Mouse (Mus musculus) gastrocnemius, postnatal 36 days (tissue): ENCODE measurements around the gene Gm49320. TPM values are rescaled to one million over a fixed set of nuclear protein-coding genes. Genes with fewer than 3 reads are reported as not detected.

Experiments used
- total RNA-seq, 2 experiments: library from RNA; stranded (reverse); gene quantifications; 2 replicates each; pipeline ENCODE4 v1.2.3; 2021

Gm49320 gene
- total RNA-seq, 2 experiments from 2014 or later: 0.20 TPM; not detected in 1

Other genes starting within 250 kb of the Gm49320 start
- gene Cd209f, start 133.0 kb upstream of the Gm49320 start, total RNA-seq: under 1 TPM; 0.48 to 0.49 TPM
- gene Cd209g, start 104.8 kb upstream of the Gm49320 start, total RNA-seq: under 1 TPM in 1 of 2 experiments, not detected in 1; 0.33 TPM
- gene Evi5l, start 72.3 kb upstream of the Gm49320 start, total RNA-seq: 10 to 100 TPM; 12.1 to 12.3 TPM
- gene Prr36, start 21.4 kb upstream of the Gm49320 start, total RNA-seq: not detected
- gene Lrrc8e, start 12.0 kb upstream of the Gm49320 start, total RNA-seq: under 1 TPM in 1 of 2 experiments, not detected in 1; 0.07 TPM
- gene Map2k7, start 125 bp upstream of the Gm49320 start, total RNA-seq: 10 to 100 TPM; 75.8 to 82.8 TPM
- gene Tgfbr3l, start 9.3 kb downstream of the Gm49320 start, total RNA-seq: 1 to 10 TPM; 2.5 to 3.0 TPM
- 10 to 100 TPM; 11.0 to 12.0 TPM for gene Snapc2, start 14.2 kb downstream of the Gm49320 start, total RNA-seq
- gene Ctxn1, start 20.4 kb downstream of the Gm49320 start, total RNA-seq: under 1 TPM; 0.42 to 0.71 TPM
- 10 to 100 TPM; 71.3 to 74.9 TPM for gene Timm44, start 37.0 kb downstream of the Gm49320 start, total RNA-seq
- gene Ccl25, start 86.3 kb downstream of the Gm49320 start, total RNA-seq: 10 to 100 TPM; 16.0 to 16.6 TPM
- 10 to 100 TPM; 39.5 to 39.7 TPM for gene Elavl1, start 86.5 kb downstream of the Gm49320 start, total RNA-seq